Mouse (Mus musculus): ENCODE results near the gene 4930539E08Rik. TPM values are rescaled to one million over a fixed set of nuclear protein-coding genes. Genes with fewer than 3 reads are reported as not detected.
A peak's percentile ranks its signal among the peaks of the same experiment; 100 is the strongest.

4930539E08Rik gene
- polyA plus RNA-seq, 1 experiment from 2014 or later = not detected

GRCm38 (mm10) chr17:28876821-28877220 is 38.3 kb downstream of the 4930539E08Rik start:
- no peak for ATAC-seq (replicated peaks; ENCODE audit: insufficient number of reproducible peaks, low FRiP score, low TSS enrichment)
- Histone ChIP-seq H3K9ac (ENCODE audit: low read depth, low read length) (no peak overlapping the region), H3K4me1 (ENCODE audit: control insufficient read depth, insufficient read depth, low read length) (peaks cover 12% of the 10 kb centered on the region; the same call in 1 of the 2 replicates), H3K27ac (ENCODE audit: low read depth, low read length) (no peak overlapping the region), H3K4me2 (peak overlapping the region; percentile 43), H3K9me3 (replicated peaks; ENCODE audit: control insufficient read depth, low read length) (0 out of 2 replicates have a peak, but pooled peaks cover 2% of the 10 kb centered on the region), H3K27me3 (ENCODE audit: control insufficient read depth, insufficient read depth, low read length) (peaks cover 15% of the 10 kb centered on the region), H3K4me3 (ENCODE audit: low read depth, low read length) (no peak overlapping the region), H3K36me3 (ENCODE audit: control insufficient read depth, insufficient read depth, low read length) (no peaks in the 10 kb centered on the region)
- 16% methylated on average over 19 of the region's 19 CpGs for WGBS (ENCODE audit: insufficient replicate concordance)

GRCm38 (mm10) chr17:28876331-28876730 is 38.8 kb downstream of the 4930539E08Rik start:
- Histone ChIP-seq H3K27ac (ENCODE audit: low read depth, low read length) (no peak overlapping the region), H3K36me3 (ENCODE audit: control insufficient read depth, insufficient read depth, low read length) (no peaks in the 10 kb centered on the region), H3K9ac (ENCODE audit: low read depth, low read length) (no peak overlapping the region), H3K4me1 (ENCODE audit: control insufficient read depth, insufficient read depth, low read length) (peaks cover 12% of the 10 kb centered on the region; the same call in 1 of the 2 replicates), H3K27me3 (ENCODE audit: control insufficient read depth, insufficient read depth, low read length) (peaks cover 12% of the 10 kb centered on the region; the same call in 1 of the 2 replicates), H3K9me3 (replicated peaks; ENCODE audit: control insufficient read depth, low read length) (0 out of 2 replicates have a peak, but pooled peaks cover 2% of the 10 kb centered on the region), H3K4me3 (ENCODE audit: low read depth, low read length) (no peak overlapping the region), H3K4me2 (peak overlapping the region; percentile 43)
- WGBS (ENCODE audit: insufficient replicate concordance) = 68% methylated on average over 5 of the region's 5 CpGs
- ATAC-seq (replicated peaks; ENCODE audit: insufficient number of reproducible peaks, low FRiP score, low TSS enrichment) = no peak

- WGBS (ENCODE audit: insufficient replicate concordance) = 35% methylated on average over 8 of the region's 8 CpGs
- no peak overlapping the region for H3K27ac ChIP-seq (ENCODE audit: low read depth, low read length)
These were observed 39.8 kb downstream of the 4930539E08Rik start for GRCm38 (mm10) chr17:28875316-28875715.

GRCm38 (mm10) chr17:28874825-28875224 is 40.3 kb downstream of the 4930539E08Rik start:
- no peak overlapping the region for H3K4me2 ChIP-seq
- WGBS (ENCODE audit: insufficient replicate concordance) = 50% methylated on average over 7 of the region's 7 CpGs

More at GRCm38 (mm10) chr17:28875316-28875715, 39.8 kb downstream of the 4930539E08Rik start:
- ATAC-seq (replicated peaks; ENCODE audit: insufficient number of reproducible peaks, low FRiP score, low TSS enrichment) = no peak
- Histone ChIP-seq H3K4me1 (ENCODE audit: control insufficient read depth, insufficient read depth, low read length) (peaks cover 12% of the 10 kb centered on the region; the same call in 1 of the 2 replicates), H3K9me3 (replicated peaks; ENCODE audit: control insufficient read depth, low read length) (0 out of 2 replicates have a peak, but pooled peaks cover 2% of the 10 kb centered on the region), H3K4me2 (no peak overlapping the region), H3K4me3 (ENCODE audit: low read depth, low read length) (no peak overlapping the region), H3K27me3 (ENCODE audit: control insufficient read depth, insufficient read depth, low read length) (peaks cover 7% of the 10 kb centered on the region; the same call in 1 of the 2 replicates), H3K9ac (ENCODE audit: low read depth, low read length) (no peak overlapping the region), H3K36me3 (ENCODE audit: control insufficient read depth, insufficient read depth, low read length) (no peaks in the 10 kb centered on the region)

GRCm38 (mm10) chr17:28874216-28874615 is 40.9 kb downstream of the 4930539E08Rik start:
- ATAC-seq (replicated peaks; ENCODE audit: insufficient number of reproducible peaks, low FRiP score, low TSS enrichment) = no peak
- no peak overlapping the region for H3K9ac ChIP-seq (ENCODE audit: low read depth, low read length)
- 0 out of 2 replicates have a peak, but pooled peaks cover 2% of the 10 kb centered on the region for H3K9me3 ChIP-seq (replicated peaks; ENCODE audit: control insufficient read depth, low read length)
- H3K4me3 ChIP-seq (ENCODE audit: low read depth, low read length) = no peak overlapping the region
- H3K36me3 ChIP-seq (ENCODE audit: control insufficient read depth, insufficient read depth, low read length) = no peaks in the 10 kb centered on the region
- H3K27ac ChIP-seq (ENCODE audit: low read depth, low read length) = no peak overlapping the region
- H3K4me1 ChIP-seq (ENCODE audit: control insufficient read depth, insufficient read depth, low read length) = peaks cover 12% of the 10 kb centered on the region; the same call in 1 of the 2 replicates
- 74% methylated on average over 4 of the region's 4 CpGs for WGBS (ENCODE audit: insufficient replicate concordance)
- H3K27me3 ChIP-seq (ENCODE audit: control insufficient read depth, insufficient read depth, low read length) = peaks cover 4% of the 10 kb centered on the region; the same call in 1 of the 2 replicates
- no peak overlapping the region for H3K4me2 ChIP-seq

More at GRCm38 (mm10) chr17:28874825-28875224, 40.3 kb downstream of the 4930539E08Rik start:
- peaks cover 4% of the 10 kb centered on the region; the same call in 1 of the 2 replicates for H3K27me3 ChIP-seq (ENCODE audit: control insufficient read depth, insufficient read depth, low read length)
- 0 out of 2 replicates have a peak, but pooled peaks cover 2% of the 10 kb centered on the region for H3K9me3 ChIP-seq (replicated peaks; ENCODE audit: control insufficient read depth, low read length)
- H3K36me3 ChIP-seq (ENCODE audit: control insufficient read depth, insufficient read depth, low read length) = no peaks in the 10 kb centered on the region
- no peak for ATAC-seq (replicated peaks; ENCODE audit: insufficient number of reproducible peaks, low FRiP score, low TSS enrichment)
- peaks cover 12% of the 10 kb centered on the region; the same call in 1 of the 2 replicates for H3K4me1 ChIP-seq (ENCODE audit: control insufficient read depth, insufficient read depth, low read length)
- H3K9ac ChIP-seq (ENCODE audit: low read depth, low read length) = no peak overlapping the region
- no peak overlapping the region for H3K27ac ChIP-seq (ENCODE audit: low read depth, low read length)
- no peak overlapping the region for H3K4me3 ChIP-seq (ENCODE audit: low read depth, low read length)

- ATAC-seq (replicated peaks; ENCODE audit: insufficient number of reproducible peaks, low FRiP score, low TSS enrichment) = no peak
- Histone ChIP-seq H3K4me3 (ENCODE audit: low read depth, low read length) (no peak overlapping the region), H3K9me3 (replicated peaks; ENCODE audit: control insufficient read depth, low read length) (0 out of 2 replicates have a peak, but pooled peaks cover 2% of the 10 kb centered on the region), H3K4me1 (ENCODE audit: control insufficient read depth, insufficient read depth, low read length) (peaks cover 10% of the 10 kb centered on the region; the same call in 1 of the 2 replicates), H3K4me2 (no peak overlapping the region), H3K36me3 (ENCODE audit: control insufficient read depth, insufficient read depth, low read length) (no peaks in the 10 kb centered on the region), H3K9ac (ENCODE audit: low read depth, low read length) (no peak overlapping the region), H3K27me3 (ENCODE audit: control insufficient read depth, insufficient read depth, low read length) (no peaks in the 10 kb centered on the region), H3K27ac (ENCODE audit: low read depth, low read length) (no peak overlapping the region)
- WGBS (ENCODE audit: insufficient replicate concordance) = 82% methylated on average over 7 of the region's 7 CpGs
These were observed 42.8 kb downstream of the 4930539E08Rik start for GRCm38 (mm10) chr17:28872322-28872721.

- H3K4me1 ChIP-seq (ENCODE audit: control insufficient read depth, insufficient read depth, low read length) = peaks cover 7% of the 10 kb centered on the region; the same call in 1 of the 2 replicates
- no peaks in the 10 kb centered on the region for H3K36me3 ChIP-seq (ENCODE audit: control insufficient read depth, insufficient read depth, low read length)
- no peaks in the 10 kb centered on the region for H3K27me3 ChIP-seq (ENCODE audit: control insufficient read depth, insufficient read depth, low read length)
- ATAC-seq (replicated peaks; ENCODE audit: insufficient number of reproducible peaks, low FRiP score, low TSS enrichment) = no peak
- H3K9me3 ChIP-seq (replicated peaks; ENCODE audit: control insufficient read depth, low read length) = 0 out of 2 replicates have a peak, but pooled peaks cover 2% of the 10 kb centered on the region
- WGBS (ENCODE audit: insufficient replicate concordance) = 75% methylated on average over 11 of the region's 11 CpGs
- no peak overlapping the region for H3K27ac ChIP-seq (ENCODE audit: low read depth, low read length)
- H3K4me2 ChIP-seq = no peak overlapping the region
- no peak overlapping the region for H3K4me3 ChIP-seq (ENCODE audit: low read depth, low read length)
- H3K9ac ChIP-seq (ENCODE audit: low read depth, low read length) = no peak overlapping the region
These were observed 43.3 kb downstream of the 4930539E08Rik start for GRCm38 (mm10) chr17:28871831-28872230.

- 67% methylated on average over 5 of the region's 5 CpGs for WGBS (ENCODE audit: insufficient replicate concordance)
These were observed 44.7 kb downstream of the 4930539E08Rik start for GRCm38 (mm10) chr17:28870435-28870834.

More at GRCm38 (mm10) chr17:28870435-28870834, 44.7 kb downstream of the 4930539E08Rik start:
- no peak overlapping the region for H3K4me2 ChIP-seq
- no peak overlapping the region for H3K27ac ChIP-seq (ENCODE audit: low read depth, low read length)
- peaks cover 7% of the 10 kb centered on the region; the same call in 1 of the 2 replicates for H3K4me1 ChIP-seq (ENCODE audit: control insufficient read depth, insufficient read depth, low read length)
- no peaks in the 10 kb centered on the region for H3K36me3 ChIP-seq (ENCODE audit: control insufficient read depth, insufficient read depth, low read length)
- no peaks in the 10 kb centered on the region for H3K27me3 ChIP-seq (ENCODE audit: control insufficient read depth, insufficient read depth, low read length)
- H3K9ac ChIP-seq (ENCODE audit: low read depth, low read length) = no peak overlapping the region
- 0 out of 2 replicates have a peak, but pooled peaks cover 2% of the 10 kb centered on the region for H3K9me3 ChIP-seq (replicated peaks; ENCODE audit: control insufficient read depth, low read length)
- H3K4me3 ChIP-seq (ENCODE audit: low read depth, low read length) = no peak overlapping the region
- no peak for ATAC-seq (replicated peaks; ENCODE audit: insufficient number of reproducible peaks, low FRiP score, low TSS enrichment)
